Mouse (Mus musculus): ENCODE data around the gene Itgb5. TPM values are rescaled to one million over a fixed set of nuclear protein-coding genes. Genes with fewer than 3 reads are reported as not detected.

The Itgb5 gene
- polyA plus RNA-seq, 1 experiment from 2014 or later: 121 TPM

- H3K4me2 ChIP-seq (ENCODE audit: low read depth, low read length): no peak overlapping the region
- no peak overlapping the region for H3K4me3 ChIP-seq (ENCODE audit: low read depth, low read length)
- WGBS: 57% methylated on average over 5 of the region's 5 CpGs
- peak overlapping the region; percentile 63 for H3K27ac ChIP-seq (replicated peaks; ENCODE audit: low read depth, low read length)
- peaks cover 35% of the 10 kb centered on the region for H3K36me3 ChIP-seq (ENCODE audit: control insufficient read depth, insufficient read depth, low read length)
- H3K4me1 ChIP-seq (ENCODE audit: control insufficient read depth, insufficient read depth, low read length): peaks cover 29% of the 10 kb centered on the region
- no peak overlapping the region; the same call in 1 of the 2 replicates for H3K9ac ChIP-seq (ENCODE audit: low read depth, low read length)
- no peak for DNase-seq (ENCODE audit: low spot score)
- no peak for ATAC-seq (ENCODE audit: low read depth)
- no peaks in the 10 kb centered on the region for H3K27me3 ChIP-seq (replicated peaks; ENCODE audit: control insufficient read depth, insufficient read depth, low read length)
- no peaks in the 10 kb centered on the region for H3K9me3 ChIP-seq (ENCODE audit: control insufficient read depth, low read length)
These were observed 87.9 kb downstream of the Itgb5 start for GRCm38 (mm10) chr16:33917390-33917789.

GRCm38 (mm10) chr16:33917926-33918325 is 88.5 kb downstream of the Itgb5 start:
- Histone ChIP-seq H3K27me3 (replicated peaks; ENCODE audit: control insufficient read depth, insufficient read depth, low read length) (no peaks in the 10 kb centered on the region), H3K9me3 (ENCODE audit: control insufficient read depth, low read length) (no peaks in the 10 kb centered on the region), H3K27ac (replicated peaks; ENCODE audit: low read depth, low read length) (peak overlapping the region; percentile 63; the same call in 1 of the 2 replicates), H3K4me2 (ENCODE audit: low read depth, low read length) (no peak overlapping the region), H3K9ac (ENCODE audit: low read depth, low read length) (no peak overlapping the region; the same call in 1 of the 2 replicates), H3K4me1 (ENCODE audit: control insufficient read depth, insufficient read depth, low read length) (peaks cover 35% of the 10 kb centered on the region), H3K4me3 (ENCODE audit: low read depth, low read length) (no peak overlapping the region), H3K36me3 (ENCODE audit: control insufficient read depth, insufficient read depth, low read length) (peaks cover 31% of the 10 kb centered on the region)
- 80% methylated on average over 5 of the region's 5 CpGs for WGBS
- ATAC-seq (ENCODE audit: low read depth) (no peak), DNase-seq (ENCODE audit: low spot score) (no peak)

- ATAC-seq (ENCODE audit: low read depth) (no peak), DNase-seq (ENCODE audit: low spot score) (no peak)
These were observed 92.0 kb downstream of the Itgb5 start for GRCm38 (mm10) chr16:33921514-33921913.

GRCm38 (mm10) chr16:33922111-33923000 is 92.9 kb downstream of the Itgb5 start:
- ATAC-seq (ENCODE audit: low read depth) (peak; percentile 67), DNase-seq (ENCODE audit: low spot score) (peak; percentile 73)
- no peak overlapping the region for H3K4me3 ChIP-seq (ENCODE audit: low read depth, low read length)
- no peaks in the 10 kb centered on the region for H3K9me3 ChIP-seq (ENCODE audit: control insufficient read depth, low read length)
- no peak overlapping the region for H3K9ac ChIP-seq (ENCODE audit: low read depth, low read length)
- H3K36me3 ChIP-seq (ENCODE audit: control insufficient read depth, insufficient read depth, low read length): peaks cover 22% of the 10 kb centered on the region
- WGBS: 25% methylated on average over 18 of the region's 18 CpGs
- H3K27ac ChIP-seq (replicated peaks; ENCODE audit: low read depth, low read length): peak overlapping the region; percentile 71
- peak overlapping the region; percentile 10; the same call in 1 of the 2 replicates for H3K4me2 ChIP-seq (ENCODE audit: low read depth, low read length)
- H3K4me1 ChIP-seq (ENCODE audit: control insufficient read depth, insufficient read depth, low read length): peaks cover 31% of the 10 kb centered on the region
- H3K27me3 ChIP-seq (replicated peaks; ENCODE audit: control insufficient read depth, insufficient read depth, low read length): no peaks in the 10 kb centered on the region

More at GRCm38 (mm10) chr16:33921514-33921913, 92.0 kb downstream of the Itgb5 start:
- WGBS: 58% methylated on average over 5 of the region's 5 CpGs
- peaks cover 37% of the 10 kb centered on the region for H3K4me1 ChIP-seq (ENCODE audit: control insufficient read depth, insufficient read depth, low read length)
- H3K27ac ChIP-seq (replicated peaks; ENCODE audit: low read depth, low read length): peak overlapping the region; percentile 71
- no peak overlapping the region for H3K9ac ChIP-seq (ENCODE audit: low read depth, low read length)
- H3K4me3 ChIP-seq (ENCODE audit: low read depth, low read length): no peak overlapping the region
- no peak overlapping the region for H3K4me2 ChIP-seq (ENCODE audit: low read depth, low read length)
- H3K36me3 ChIP-seq (ENCODE audit: control insufficient read depth, insufficient read depth, low read length): peaks cover 22% of the 10 kb centered on the region
- H3K9me3 ChIP-seq (ENCODE audit: control insufficient read depth, low read length): no peaks in the 10 kb centered on the region
- H3K27me3 ChIP-seq (replicated peaks; ENCODE audit: control insufficient read depth, insufficient read depth, low read length): no peaks in the 10 kb centered on the region

GRCm38 (mm10) chr16:33923001-33923316 is 93.5 kb downstream of the Itgb5 start:
- no peak overlapping the region for H3K4me3 ChIP-seq (ENCODE audit: low read depth, low read length)
- no peaks in the 10 kb centered on the region for H3K27me3 ChIP-seq (replicated peaks; ENCODE audit: control insufficient read depth, insufficient read depth, low read length)
- DNase-seq (ENCODE audit: low spot score) (no peak), ATAC-seq (ENCODE audit: low read depth) (no peak)
- peak overlapping the region; percentile 71 for H3K27ac ChIP-seq (replicated peaks; ENCODE audit: low read depth, low read length)
- H3K36me3 ChIP-seq (ENCODE audit: control insufficient read depth, insufficient read depth, low read length): peaks cover 22% of the 10 kb centered on the region
- H3K4me1 ChIP-seq (ENCODE audit: control insufficient read depth, insufficient read depth, low read length): peaks cover 29% of the 10 kb centered on the region
- H3K4me2 ChIP-seq (ENCODE audit: low read depth, low read length): no peak overlapping the region
- WGBS: 40% methylated on average over 5 of the region's 5 CpGs
- H3K9me3 ChIP-seq (ENCODE audit: control insufficient read depth, low read length): no peaks in the 10 kb centered on the region
- H3K9ac ChIP-seq (ENCODE audit: low read depth, low read length): no peak overlapping the region

GRCm38 (mm10) chr16:33923758-33924157 is 94.3 kb downstream of the Itgb5 start:
- WGBS: 89% methylated on average over 8 of the region's 8 CpGs

GRCm38 (mm10) chr16:33927263-33927824 is 97.9 kb downstream of the Itgb5 start:
- Histone ChIP-seq H3K4me1 (ENCODE audit: control insufficient read depth, insufficient read depth, low read length) (peaks cover 35% of the 10 kb centered on the region), H3K4me2 (ENCODE audit: low read depth, low read length) (no peak overlapping the region), H3K9me3 (ENCODE audit: control insufficient read depth, low read length) (no peaks in the 10 kb centered on the region), H3K9ac (ENCODE audit: low read depth, low read length) (no peak overlapping the region), H3K36me3 (ENCODE audit: control insufficient read depth, insufficient read depth, low read length) (peaks cover 6% of the 10 kb centered on the region; the same call in 1 of the 2 replicates), H3K27ac (replicated peaks; ENCODE audit: low read depth, low read length) (no peak overlapping the region), H3K4me3 (ENCODE audit: low read depth, low read length) (no peak overlapping the region), H3K27me3 (replicated peaks; ENCODE audit: control insufficient read depth, insufficient read depth, low read length) (no peaks in the 10 kb centered on the region)
- DNase-seq (ENCODE audit: low spot score): no peak
- 75% methylated on average over 6 of the region's 6 CpGs for WGBS
- ATAC-seq (ENCODE audit: low read depth): no peak

More at GRCm38 (mm10) chr16:33923758-33924157, 94.3 kb downstream of the Itgb5 start:
- H3K36me3 ChIP-seq (ENCODE audit: control insufficient read depth, insufficient read depth, low read length): peaks cover 22% of the 10 kb centered on the region
- H3K4me1 ChIP-seq (ENCODE audit: control insufficient read depth, insufficient read depth, low read length): peaks cover 35% of the 10 kb centered on the region
- H3K4me2 ChIP-seq (ENCODE audit: low read depth, low read length): no peak overlapping the region
- no peak overlapping the region for H3K9ac ChIP-seq (ENCODE audit: low read depth, low read length)
- H3K9me3 ChIP-seq (ENCODE audit: control insufficient read depth, low read length): no peaks in the 10 kb centered on the region
- no peaks in the 10 kb centered on the region for H3K27me3 ChIP-seq (replicated peaks; ENCODE audit: control insufficient read depth, insufficient read depth, low read length)
- peak overlapping the region; percentile 71; the same call in 1 of the 2 replicates for H3K27ac ChIP-seq (replicated peaks; ENCODE audit: low read depth, low read length)
- H3K4me3 ChIP-seq (ENCODE audit: low read depth, low read length): no peak overlapping the region
- ATAC-seq (ENCODE audit: low read depth) (no peak), DNase-seq (ENCODE audit: low spot score) (no peak)

GRCm38 (mm10) chr16:33928788-33929462 is 99.5 kb downstream of the Itgb5 start:
- DNase-seq (ENCODE audit: low spot score) (no peak), ATAC-seq (ENCODE audit: low read depth) (no peak; the same call in 1 of the 2 replicates)
- Histone ChIP-seq H3K36me3 (ENCODE audit: control insufficient read depth, insufficient read depth, low read length) (peaks cover 8% of the 10 kb centered on the region; the same call in 1 of the 2 replicates), H3K27ac (replicated peaks; ENCODE audit: low read depth, low read length) (peak overlapping the region; percentile 21; the same call in 1 of the 2 replicates), H3K4me1 (ENCODE audit: control insufficient read depth, insufficient read depth, low read length) (peaks cover 30% of the 10 kb centered on the region), H3K9ac (ENCODE audit: low read depth, low read length) (no peak overlapping the region), H3K4me2 (ENCODE audit: low read depth, low read length) (no peak overlapping the region), H3K4me3 (ENCODE audit: low read depth, low read length) (no peak overlapping the region), H3K9me3 (ENCODE audit: control insufficient read depth, low read length) (no peaks in the 10 kb centered on the region), H3K27me3 (replicated peaks; ENCODE audit: control insufficient read depth, insufficient read depth, low read length) (no peaks in the 10 kb centered on the region)
- 66% methylated on average over 9 of the region's 9 CpGs for WGBS

Data from embryonic facial prominence, embryonic 14.5 days (tissue).